Mouse (Mus musculus) neural tube, embryonic 11.5 days (tissue): ENCODE data around the gene Csf1. TPM values are rescaled to one million over a fixed set of nuclear protein-coding genes. Genes with fewer than 3 reads are reported as not detected.

Experiments
- ATAC-seq: fragments of 200-750 bp; cut with Nextera tagmentation; 2 replicates; pipeline ENCODE4 v1.8.0; 2017; ENCODE audit warnings: moderate number of reproducible peaks, mild to moderate bottlenecking, moderate TSS enrichment, moderate library complexity; ENCODE audit not compliant: insufficient read depth, low FRiP score, low TSS enrichment
- DNase-seq: peaks from one replicate; pipeline ENCODE4 v3.0.0-alpha.2; 2015; ENCODE audit warnings: low spot score
- H3K27ac ChIP-seq: fragments of 300-500 bp; sonication (generic); 2 replicates; pipeline ENCODE4 v1.5.1; 2014; ENCODE audit warnings: low read depth, mild to moderate bottlenecking, low read length
- H3K27me3 ChIP-seq: fragments of 300-500 bp; sonication (generic); 2 replicates; pipeline ENCODE4 v1.6.1; 2014; ENCODE audit warnings: mild to moderate bottlenecking, low read length, mixed read lengths; ENCODE audit not compliant: control insufficient read depth, insufficient read depth
- H3K36me3 ChIP-seq: fragments of 300-500 bp; sonication (generic); 2 replicates; pipeline ENCODE4 v1.6.1; 2014; ENCODE audit warnings: mild to moderate bottlenecking, low read length, moderate library complexity, mixed read lengths; ENCODE audit not compliant: control insufficient read depth, insufficient read depth
- H3K4me1 ChIP-seq: fragments of 300-500 bp; sonication (generic); 2 replicates; pipeline ENCODE4 v1.6.1; 2014; ENCODE audit warnings: low read length, mixed read lengths; ENCODE audit not compliant: control insufficient read depth, insufficient read depth
- H3K4me2 ChIP-seq: fragments of 300-500 bp; sonication (generic); 2 replicates; pipeline ENCODE4 v1.6.1; 2014; ENCODE audit warnings: low read depth, mild to moderate bottlenecking, moderate library complexity
- H3K4me3 ChIP-seq: fragments of 300-500 bp; sonication (generic); 2 replicates; pipeline ENCODE4 v1.5.1; 2014; ENCODE audit warnings: low read depth, low read length
- H3K9ac ChIP-seq: fragments of 300-500 bp; sonication (generic); 2 replicates; pipeline ENCODE4 v1.6.1; 2014; ENCODE audit warnings: mild to moderate bottlenecking, low read length
- H3K9me3 ChIP-seq: fragments of 300-500 bp; sonication (generic); 2 replicates; pipeline ENCODE4 v1.6.1; 2016; ENCODE audit warnings: low read length; ENCODE audit not compliant: control insufficient read depth
- WGBS: fragments of 180-500 bp; shearing (Covaris S2); extraction: QIAGEN DNeasy Blood & Tissue Kit; methylation state at CpG from one replicate; pipeline ENCODE4 v1.1.7; 2014; 5-methylcytosine and 5-hydroxymethylcytosine counted together
- polyA plus RNA-seq: library from polyadenylated mRNA; unstranded; fragments of >200 nt; fragmentation: Nextera tagmentation; extraction: Ambion mirVana; gene quantifications from 2 replicates; pipeline ENCODE4 v1.2.1, GENCODE M21; 2014

Gene Csf1
- polyA plus RNA-seq, 1 experiment from 2014 or later, result 6.0 TPM

GRCm38 (mm10) chr3:107757365-107758129 lies 2.7 kb downstream of the Csf1 start:
- WGBS, result 92% methylated on average over 5 of the region's 5 CpGs
- H3K4me1 ChIP-seq, result peaks cover 8% of the 10 kb centered on the region; the same call in 1 of the 2 replicates

GRCm38 (mm10) chr3:107756481-107756866 lies 3.8 kb downstream of the Csf1 start:
- Histone ChIP-seq H3K36me3 (no peaks in the 10 kb centered on the region), H3K9ac (no peak overlapping the region), H3K4me3 (no peak overlapping the region), H3K4me2 (no peak overlapping the region), H3K4me1 (peaks cover 8% of the 10 kb centered on the region; the same call in 1 of the 2 replicates), H3K9me3 (no peaks in the 10 kb centered on the region), H3K27ac (no peak overlapping the region), H3K27me3 (no peaks in the 10 kb centered on the region)
- no peak for ATAC-seq
- no peak for DNase-seq
- WGBS, result 79% methylated on average over 2 of the region's 2 CpGs

More at GRCm38 (mm10) chr3:107757365-107758129, 2.7 kb downstream of the Csf1 start:
- Histone ChIP-seq H3K36me3 (no peaks in the 10 kb centered on the region), H3K9ac (no peak overlapping the region), H3K4me3 (no peak overlapping the region), H3K27me3 (no peaks in the 10 kb centered on the region), H3K4me2 (no peak overlapping the region), H3K27ac (no peak overlapping the region), H3K9me3 (no peaks in the 10 kb centered on the region)
- ATAC-seq, result no peak
- no peak for DNase-seq

GRCm38 (mm10) chr3:107755702-107756480 lies 4.4 kb downstream of the Csf1 start:
- 66% methylated on average over 5 of the region's 5 CpGs for WGBS
- Histone ChIP-seq H3K9ac (no peak overlapping the region), H3K4me1 (peaks cover 8% of the 10 kb centered on the region; the same call in 1 of the 2 replicates), H3K9me3 (no peaks in the 10 kb centered on the region), H3K27ac (no peak overlapping the region), H3K36me3 (no peaks in the 10 kb centered on the region), H3K27me3 (no peaks in the 10 kb centered on the region), H3K4me2 (no peak overlapping the region), H3K4me3 (no peak overlapping the region)
- DNase-seq (no peak), ATAC-seq (no peak)

GRCm38 (mm10) chr3:107754632-107755031 lies 5.6 kb downstream of the Csf1 start:
- H3K27ac ChIP-seq, result no peak overlapping the region
- no peak overlapping the region for H3K9ac ChIP-seq
- 42% methylated on average over 3 of the region's 3 CpGs for WGBS
- H3K4me1 ChIP-seq, result peaks cover 8% of the 10 kb centered on the region; the same call in 1 of the 2 replicates
- peak; percentile 42 for DNase-seq
- H3K4me3 ChIP-seq, result no peak overlapping the region
- no peak for ATAC-seq
- no peaks in the 10 kb centered on the region for H3K36me3 ChIP-seq
- no peaks in the 10 kb centered on the region for H3K27me3 ChIP-seq
- H3K9me3 ChIP-seq, result no peaks in the 10 kb centered on the region
- H3K4me2 ChIP-seq, result no peak overlapping the region

- Histone ChIP-seq H3K36me3 (no peaks in the 10 kb centered on the region), H3K27me3 (no peaks in the 10 kb centered on the region), H3K9me3 (no peaks in the 10 kb centered on the region), H3K27ac (no peak overlapping the region), H3K4me3 (no peak overlapping the region), H3K4me1 (no peaks in the 10 kb centered on the region), H3K4me2 (no peak overlapping the region), H3K9ac (no peak overlapping the region)
- ATAC-seq (no peak), DNase-seq (no peak)
- 67% methylated on average over 3 of the region's 3 CpGs for WGBS
Observed at GRCm38 (mm10) chr3:107751607-107752006, 8.7 kb downstream of the Csf1 start.

- H3K4me1 ChIP-seq, result no peaks in the 10 kb centered on the region
- H3K4me3 ChIP-seq, result no peak overlapping the region
- DNase-seq (no peak), ATAC-seq (no peak)
- H3K27me3 ChIP-seq, result no peaks in the 10 kb centered on the region
- no peak overlapping the region for H3K27ac ChIP-seq
- no peak overlapping the region for H3K4me2 ChIP-seq
- no peaks in the 10 kb centered on the region; the same call in 1 of the 2 replicates for H3K36me3 ChIP-seq
- no peaks in the 10 kb centered on the region for H3K9me3 ChIP-seq
- WGBS, result 74% methylated on average over 9 of the region's 9 CpGs
- H3K9ac ChIP-seq, result no peak overlapping the region
Observed at GRCm38 (mm10) chr3:107750775-107751540, 9.3 kb downstream of the Csf1 start.

GRCm38 (mm10) chr3:107749446-107749845 lies 10.8 kb downstream of the Csf1 start:
- Histone ChIP-seq H3K4me1 (no peaks in the 10 kb centered on the region), H3K27ac (no peak overlapping the region), H3K4me3 (no peak overlapping the region), H3K36me3 (no peaks in the 10 kb centered on the region; the same call in 1 of the 2 replicates), H3K9ac (no peak overlapping the region), H3K27me3 (no peaks in the 10 kb centered on the region), H3K9me3 (no peaks in the 10 kb centered on the region), H3K4me2 (no peak overlapping the region)
- DNase-seq, result no peak
- no peak for ATAC-seq
- WGBS, result 96% methylated on average over 4 of the region's 4 CpGs

- DNase-seq (no peak), ATAC-seq (no peak)
- Histone ChIP-seq H3K4me1 (no peaks in the 10 kb centered on the region), H3K4me2 (no peak overlapping the region), H3K4me3 (no peak overlapping the region), H3K9ac (no peak overlapping the region), H3K36me3 (no peaks in the 10 kb centered on the region; the same call in 1 of the 2 replicates), H3K9me3 (no peaks in the 10 kb centered on the region), H3K27ac (no peak overlapping the region), H3K27me3 (no peaks in the 10 kb centered on the region)
- 87% methylated on average over 14 of the region's 14 CpGs for WGBS
Observed at GRCm38 (mm10) chr3:107748260-107748955, 11.9 kb downstream of the Csf1 start.
